Mouse (Mus musculus): ENCODE measurements around the gene Ccdc27.

DNA sequence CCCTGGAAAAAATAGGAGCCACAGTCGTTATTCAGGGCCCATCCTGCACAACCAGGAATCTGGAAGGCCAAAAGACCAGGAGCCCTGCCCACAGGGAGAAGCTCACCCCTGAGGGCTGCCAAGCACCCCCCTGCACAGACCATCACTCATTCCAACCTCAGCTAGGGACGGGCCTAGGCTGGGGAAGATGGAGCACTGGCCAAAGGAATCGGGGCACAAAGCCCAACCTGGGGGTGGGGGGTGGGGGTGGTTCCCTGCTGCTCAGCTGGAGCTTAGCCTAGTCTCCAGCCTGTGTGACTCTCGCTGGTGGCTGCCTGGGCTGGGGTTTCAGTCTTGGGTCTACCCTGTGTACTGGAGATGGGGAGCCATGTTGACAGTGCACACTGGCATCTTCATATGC lies 19.6 kb downstream of the Ccdc27 start:
- TF ChIP-seq POLR2A (IDR thresholded peaks at IDR 0.05; ENCODE audit: low read depth, low read length) (no peak), CTCF (conservative IDR thresholded peaks at IDR 0.05 in 1 of 2, IDR thresholded peaks at IDR 0.05 in 1 of 2; ENCODE audit: low read depth in 2 of 2, low read length in 2 of 2) (no peak), IRF4 (IDR thresholded peaks at IDR 0.05; ENCODE audit: low read depth, low read length) (no peak), ELF1 (IDR thresholded peaks at IDR 0.05; ENCODE audit: low read depth, low read length) (no peak)

Data from CH12.LX (cell line).